Comparison of ENCODE assay signal across 23 mouse cellular contexts in the genomic region with DNA sequence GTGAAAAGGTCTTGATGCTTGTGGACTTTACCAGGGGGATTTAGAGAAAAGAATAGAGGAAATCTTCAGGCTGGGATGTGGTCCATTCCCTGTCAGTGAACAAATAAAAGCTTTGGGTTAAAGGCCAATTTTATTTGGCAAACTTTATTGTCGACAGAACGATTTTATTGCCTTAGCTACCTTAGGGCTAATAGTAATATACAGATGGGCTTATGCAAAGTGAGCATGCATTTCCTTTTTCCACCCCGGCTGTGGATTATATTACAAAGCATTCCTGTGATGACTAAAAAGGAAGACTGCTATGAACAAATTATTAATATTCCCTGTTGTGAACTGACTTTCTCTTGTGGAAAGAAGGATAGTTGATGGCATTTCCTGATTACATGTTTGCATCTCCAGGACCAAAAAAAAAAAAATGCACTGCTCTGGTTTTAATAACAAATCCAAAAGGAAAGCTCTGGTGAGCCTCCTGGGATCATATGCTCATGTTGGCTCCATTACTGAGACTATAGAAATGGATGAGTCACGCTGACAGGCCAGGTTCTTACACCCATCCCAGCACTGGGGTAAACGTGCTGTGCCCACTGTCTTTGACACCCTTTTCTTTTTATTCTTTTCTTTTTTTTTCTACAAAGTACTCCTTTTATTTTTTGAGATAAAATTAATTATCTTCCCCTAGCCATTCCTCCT. TPM values are rescaled to one million over a fixed set of nuclear protein-coding genes. Genes with fewer than 3 reads are reported as not detected.
DNase-seq lines count a peak whose midpoint lies in the region; ATAC-seq and TF ChIP-seq lines count a peak whose summit lies in the region.
"Had no signal": no experiment of that assay in that cellular context is flagged by ENCODE, and none has a peak within 500 bp of the region (broad histone marks: within the 10 kb centered on the region; RNA-seq: fewer than 3 reads in every experiment).

No protein-coding gene starts in this region.

- POLR2A ChIA-PET in Patski (lab: Charles Lee), result interaction anchor here (0.7 kb wide), 1 partner anchor 29 kb away, joined by 3 read pairs; no protein-coding TSS in a partner anchor

- H3K9me3 ChIP-seq in limb, embryonic 13.5 days, result no peaks in the 10 kb centered on the region; the same call in 1 of the 2 replicates
- H3K9me3 ChIP-seq in limb, embryonic 10.5 days (replicated peaks), result no peaks in the 10 kb centered on the region
- H3K9me3 ChIP-seq in limb, embryonic 14.5 days (ENCODE audit: control insufficient read depth, low read length), result no peaks in the 10 kb centered on the region
- no peaks in the 10 kb centered on the region; the same call in 1 of the 2 replicates for H3K9me3 ChIP-seq in neural tube, embryonic 15.5 days (replicated peaks)
- H3K9me3 ChIP-seq: forebrain, embryonic 13.5 days; heart, embryonic 10.5 days; hindbrain, embryonic 12.5 days had no signal

- no peaks in the 10 kb centered on the region for H3K36me3 ChIP-seq in limb, embryonic 13.5 days
- no peaks in the 10 kb centered on the region for H3K36me3 ChIP-seq in limb, embryonic 10.5 days
- H3K36me3 ChIP-seq in C2C12 (ENCODE audit: control insufficient read depth, insufficient read depth), result no peaks in the 10 kb centered on the region
- no peaks in the 10 kb centered on the region for H3K36me3 ChIP-seq in limb, embryonic 14.5 days (ENCODE audit: control insufficient read depth, insufficient read depth, low read length)
- no peaks in the 10 kb centered on the region for H3K36me3 ChIP-seq in neural tube, embryonic 15.5 days
- H3K36me3 ChIP-seq: heart, embryonic 10.5 days; hindbrain, embryonic 12.5 days had no signal

- ATAC-seq in limb, embryonic 13.5 days (ENCODE audit: low FRiP score, low read depth), result 0 out of 2 replicates have a peak, but pooled peaks have one; percentile 32
- no peak for ATAC-seq in Patski
- ATAC-seq in limb, embryonic 14.5 days (ENCODE audit: low FRiP score, low read depth), result peak; percentile 50; the same call in 1 of the 2 replicates
- ATAC-seq in neural tube, embryonic 15.5 days (ENCODE audit: low FRiP score), result no peak
- ATAC-seq: forebrain, embryonic 13.5 days; forebrain, postnatal 0 days; hindbrain, embryonic 16.5 days; inflammation-experienced regulatory T-cells, adult 6 months; intestine, postnatal 0 days had no signal

- no peak overlapping the region for H3ac ChIP-seq in C2C12 (ENCODE audit: control insufficient read depth, insufficient read length, low read depth)

- no peak overlapping the region for H3K9ac ChIP-seq in limb, embryonic 13.5 days
- no peak overlapping the region for H3K9ac ChIP-seq in limb, embryonic 14.5 days (ENCODE audit: low read depth, low read length, severe bottlenecking)
- H3K9ac ChIP-seq in neural tube, embryonic 15.5 days (replicated peaks), result no peak overlapping the region
- H3K9ac ChIP-seq: forebrain, embryonic 13.5 days; forebrain, postnatal 0 days; hindbrain, embryonic 12.5 days had no signal

- no peak for TF ChIP-seq POLR2A in limb, embryonic 14.5 days (IDR thresholded peaks at IDR 0.05; ENCODE audit: borderline replicate concordance, extremely low read depth, insufficient read depth, insufficient read length)

- 40% methylated on average over 5 of the region's 5 CpGs for WGBS in limb, embryonic 13.5 days
- WGBS in limb, embryonic 10.5 days, result 85% methylated on average over 5 of the region's 5 CpGs
- WGBS in limb, embryonic 14.5 days, result 32% methylated on average over 5 of the region's 5 CpGs
- WGBS in neural tube, embryonic 15.5 days, result 65% methylated on average over 5 of the region's 5 CpGs

- in situ Hi-C loops in Patski (cut with MboI; ENCODE audit: low pct_unique_long_range_greater_than_20kb), result no loop called here

- CTCF ChIA-PET in Patski (lab: Charles Lee), result interaction anchor here (0.8 kb wide), 1 partner anchor 15 kb away, joined by 3 read pairs; no protein-coding TSS in a partner anchor

- no peak overlapping the region for H3K4me2 ChIP-seq in limb, embryonic 13.5 days (replicated peaks)
- no peak overlapping the region for H3K4me2 ChIP-seq in limb, embryonic 14.5 days (replicated peaks; ENCODE audit: low read depth, low read length, severe bottlenecking)
- H3K4me2 ChIP-seq in neural tube, embryonic 15.5 days, result no peak overlapping the region
- H3K4me2 ChIP-seq: forebrain, embryonic 13.5 days; hindbrain, embryonic 12.5 days had no signal

- no peaks in the 10 kb centered on the region for H3K79me3 ChIP-seq in C2C12 (ENCODE audit: low read depth)

- peaks cover 5% of the 10 kb centered on the region; the same call in 1 of the 2 replicates for H3K4me1 ChIP-seq in limb, embryonic 13.5 days
- H3K4me1 ChIP-seq in limb, embryonic 10.5 days, result no peaks in the 10 kb centered on the region
- no peaks in the 10 kb centered on the region for H3K4me1 ChIP-seq in limb, embryonic 14.5 days (ENCODE audit: control insufficient read depth, insufficient read depth, low read length)
- no peaks in the 10 kb centered on the region for H3K4me1 ChIP-seq in neural tube, embryonic 15.5 days
- H3K4me1 ChIP-seq: forebrain, embryonic 13.5 days; heart, embryonic 10.5 days; hindbrain, embryonic 12.5 days had no signal

- no peak for TF ChIP-seq CTCF in C2C12 (IDR thresholded peaks at IDR 0.05; ENCODE audit: control insufficient read depth, insufficient read depth, insufficient read length)
- TF ChIP-seq CTCF in Patski (IDR thresholded peaks at IDR 0.05), result no peak

- H3K79me2 ChIP-seq in C2C12 (ENCODE audit: control insufficient read depth, insufficient read depth), result no peaks in the 10 kb centered on the region

- no peak for DNase-seq in limb, embryonic 10.5 days (ENCODE audit: low spot score)
- peak; percentile 4 for DNase-seq in Patski (ENCODE audit: low read depth, low spot score)
- peak; percentile 69 for DNase-seq in limb, embryonic 14.5 days (ENCODE audit: low spot score)
- DNase-seq in adrenal gland, adult 8-10 months, result no peak
- DNase-seq: adrenal gland, postnatal 14 days; cerebellum, adult 18-20 months; cerebellum, adult 9-11 months; cerebellum, postnatal 36 days; forebrain, postnatal 0 days; gastrocnemius, adult 2 months; gastrocnemius, postnatal 25 days; heart, postnatal 10 days; heart, postnatal 4 days had no signal

- H3K4me3 ChIP-seq in limb, embryonic 13.5 days, result no peak overlapping the region
- no peak overlapping the region for H3K4me3 ChIP-seq in limb, embryonic 10.5 days
- H3K4me3 ChIP-seq in C2C12 (ENCODE audit: insufficient read depth, poor library complexity, severe bottlenecking), result no peak overlapping the region
- no peak overlapping the region for H3K4me3 ChIP-seq in limb, embryonic 14.5 days (replicated peaks; ENCODE audit: low read length)
- no peak overlapping the region for H3K4me3 ChIP-seq in neural tube, embryonic 15.5 days (replicated peaks)
- H3K4me3 ChIP-seq: forebrain, embryonic 13.5 days; gastrocnemius, adult 2 months; heart, embryonic 10.5 days; hindbrain, embryonic 12.5 days had no signal

- no peak overlapping the region for H3K27ac ChIP-seq in limb, embryonic 13.5 days
- H3K27ac ChIP-seq in limb, embryonic 10.5 days, result no peak overlapping the region
- H3K27ac ChIP-seq in limb, embryonic 14.5 days (replicated peaks; ENCODE audit: low read depth, low read length), result no peak overlapping the region
- H3K27ac ChIP-seq in neural tube, embryonic 15.5 days (replicated peaks), result no peak overlapping the region
- H3K27ac ChIP-seq: forebrain, embryonic 13.5 days; gastrocnemius, adult 2 months; heart, embryonic 10.5 days; hindbrain, embryonic 12.5 days had no signal

- no peaks in the 10 kb centered on the region for H3K27me3 ChIP-seq in limb, embryonic 13.5 days
- H3K27me3 ChIP-seq in limb, embryonic 10.5 days (ENCODE audit: low read depth, poor library complexity, severe bottlenecking), result no peaks in the 10 kb centered on the region
- H3K27me3 ChIP-seq in C2C12 (ENCODE audit: control insufficient read depth, insufficient read depth, insufficient read length) (no peaks in the 10 kb centered on the region), Patski (no peaks in the 10 kb centered on the region)
- no peaks in the 10 kb centered on the region for H3K27me3 ChIP-seq in limb, embryonic 14.5 days (ENCODE audit: control insufficient read depth, insufficient read depth, low read length)
- no peaks in the 10 kb centered on the region for H3K27me3 ChIP-seq in neural tube, embryonic 15.5 days (replicated peaks)
- H3K27me3 ChIP-seq: CH12.LX; forebrain, embryonic 13.5 days; hindbrain, embryonic 12.5 days had no signal

TF ChIP-seq in C2C12, 6 proteins besides CTCF, POLR2A, EP300 and RAD21:
- TF ChIP-seq CEBPB (IDR thresholded peaks at IDR 0.05; ENCODE audit: low read depth), result no peak
- TF ChIP-seq FOSL1 (IDR thresholded peaks at IDR 0.05; ENCODE audit: insufficient read depth, low read length, poor library complexity, severe bottlenecking), result peak; percentile 27
- TF ChIP-seq MAX (IDR thresholded peaks at IDR 0.05), result peak; percentile 38
- TF ChIP-seq MYOD1 (IDR thresholded peaks at IDR 0.05; ENCODE audit: control insufficient read depth, insufficient read length, low read depth), result no peak
TF ChIP-seq in C2C12: peak in this region for 2.

RNA-seq across cellular contexts. Expression of a gene that starts 30.9 kb away (rescaled TPM):
- polyA plus RNA-seq in limb, embryonic 13.5 days (2015; fragmentation: Nextera tagmentation; extraction: Ambion mirVana), result 0.13 and 0.20 TPM in 2 replicates
- polyA plus RNA-seq in limb, embryonic 10.5 days (2016; fragmentation: Nextera tagmentation; extraction: Ambion mirVana), result not detected in 2 replicates
- polyA plus RNA-seq in C2C12 (2012; fragmentation: generic; extraction: Trizol), result 17.9 TPM
- polyA plus RNA-seq in Patski (2021), result 2.4 TPM
- 0.40 and 0.43 TPM in 2 replicates for polyA plus RNA-seq in limb, embryonic 14.5 days (2012; rRNA removed)
- 0.17 and 0.21 TPM in 2 replicates for polyA plus RNA-seq in limb, embryonic 14.5 days (2014; fragmentation: Nextera tagmentation; extraction: Ambion mirVana)
- polyA plus RNA-seq in neural tube, embryonic 15.5 days (2015; fragmentation: Nextera tagmentation; extraction: Ambion mirVana), result 0.03 and 0.22 TPM in 2 replicates
- 1 to 10 TPM in 1 of 4 experiments, under 1 TPM in 3; 0.41 to 1.5 (median 0.69) TPM for total RNA-seq in adrenal gland, adult 8-10 months (2022)
- polyA plus RNA-seq: forebrain, embryonic 13.5 days; inflammation-experienced regulatory T-cells, adult 6 months had no signal

Comparison
In these comparisons a context has a peak if more than half of its experiments do, and no peak if none do; other contexts are left out.
1. DNase-seq: peak in Patski (single experiment) and limb, embryonic 14.5 days (single experiment); none in limb, embryonic 10.5 days (single experiment) and adrenal gland, adult 8-10 months (single experiment).
2. ATAC-seq: peak in limb, embryonic 13.5 days (single experiment) and limb, embryonic 14.5 days (single experiment); none in Patski (single experiment) and neural tube, embryonic 15.5 days (single experiment).